Mouse (Mus musculus): ENCODE measurements around the gene Tmem254a.
"Not testable (repeated sequence)": the region's sequence is repeated elsewhere in the genome, so short reads cannot be mapped to it uniquely, and the experiment has no call there.

DNA sequence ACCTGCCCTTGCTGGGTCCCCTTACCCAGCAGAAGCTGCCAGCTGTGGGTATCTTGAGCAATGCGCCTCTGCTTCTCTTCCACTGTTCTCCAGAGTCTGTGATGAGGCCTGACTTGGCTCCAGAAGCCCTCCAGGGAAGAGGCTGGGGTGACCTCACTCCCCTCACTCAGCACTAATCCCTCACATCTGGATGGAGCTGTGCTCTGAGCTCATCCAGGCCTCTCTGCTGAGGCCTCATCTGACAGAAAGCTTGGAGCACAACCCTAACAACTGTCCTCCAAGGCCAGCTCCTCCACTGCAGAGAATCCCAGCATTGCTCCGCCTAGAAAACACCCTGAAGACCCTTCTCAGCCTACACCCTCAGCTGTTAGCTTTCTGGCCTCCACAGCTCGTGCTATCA, 32.9 kb downstream of the Tmem254a start:
- TF ChIP-seq ZNF384 (IDR thresholded peaks at IDR 0.05; ENCODE audit: low read depth, low read length); HCFC1 (IDR thresholded peaks at IDR 0.05; ENCODE audit: borderline replicate concordance, insufficient read depth, low read length): not testable (repeated sequence)

Measured in ES-E14 (cell line).